Mouse (Mus musculus) thymus, adult 18-20 months (tissue): Measurements from ENCODE around the gene 4930539E08Rik.
A peak's percentile ranks its signal among the peaks of the same experiment; 100 is the strongest.

Source experiments
- DNase-seq, 2 experiments: peaks; one replicate each; pipeline ENCODE4 v3.0.0; 2022; ENCODE audit warnings: mixed read lengths in 2 of 2

Gene 4930539E08Rik

DNA sequence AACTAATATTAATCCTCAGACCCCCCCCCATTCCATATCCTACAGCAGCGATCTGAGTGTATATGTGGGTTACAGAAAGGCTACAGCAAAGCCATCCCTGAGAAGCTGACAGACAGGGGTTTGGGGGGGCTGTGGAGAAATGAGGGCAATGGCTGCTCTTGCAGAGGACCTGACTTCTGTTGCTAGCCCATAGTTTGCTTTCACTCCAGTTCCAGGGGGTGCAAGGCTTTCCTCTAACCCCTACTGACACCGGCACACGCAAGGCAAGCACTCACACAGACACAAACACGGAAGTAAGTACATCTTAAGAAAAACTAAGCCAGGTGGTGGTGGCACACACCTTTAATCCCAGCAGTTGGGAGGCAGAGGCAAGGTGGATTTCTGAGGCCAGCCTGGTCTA is 14.2 kb upstream of the 4930539E08Rik start:
- no peak for DNase-seq

DNA sequence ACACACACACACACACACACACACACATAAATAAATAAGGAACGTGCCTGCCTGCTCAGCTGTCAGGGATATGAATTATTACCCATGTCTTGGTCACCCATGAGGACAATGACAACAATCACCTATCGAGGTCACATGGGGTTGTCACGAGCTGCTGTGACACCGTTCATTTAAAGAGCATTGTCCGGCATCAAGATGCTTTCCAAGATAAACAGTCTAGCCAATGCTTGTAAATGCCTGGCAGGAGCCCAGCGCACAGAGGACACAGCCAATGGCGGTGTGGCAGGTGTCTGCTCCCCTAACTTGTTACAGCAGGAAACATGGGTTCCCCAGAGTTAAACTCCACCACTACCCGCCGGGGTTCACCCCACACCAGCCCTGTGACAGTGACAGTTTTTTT is 12.9 kb upstream of the 4930539E08Rik start:
- DNase-seq, result no peak

DNA sequence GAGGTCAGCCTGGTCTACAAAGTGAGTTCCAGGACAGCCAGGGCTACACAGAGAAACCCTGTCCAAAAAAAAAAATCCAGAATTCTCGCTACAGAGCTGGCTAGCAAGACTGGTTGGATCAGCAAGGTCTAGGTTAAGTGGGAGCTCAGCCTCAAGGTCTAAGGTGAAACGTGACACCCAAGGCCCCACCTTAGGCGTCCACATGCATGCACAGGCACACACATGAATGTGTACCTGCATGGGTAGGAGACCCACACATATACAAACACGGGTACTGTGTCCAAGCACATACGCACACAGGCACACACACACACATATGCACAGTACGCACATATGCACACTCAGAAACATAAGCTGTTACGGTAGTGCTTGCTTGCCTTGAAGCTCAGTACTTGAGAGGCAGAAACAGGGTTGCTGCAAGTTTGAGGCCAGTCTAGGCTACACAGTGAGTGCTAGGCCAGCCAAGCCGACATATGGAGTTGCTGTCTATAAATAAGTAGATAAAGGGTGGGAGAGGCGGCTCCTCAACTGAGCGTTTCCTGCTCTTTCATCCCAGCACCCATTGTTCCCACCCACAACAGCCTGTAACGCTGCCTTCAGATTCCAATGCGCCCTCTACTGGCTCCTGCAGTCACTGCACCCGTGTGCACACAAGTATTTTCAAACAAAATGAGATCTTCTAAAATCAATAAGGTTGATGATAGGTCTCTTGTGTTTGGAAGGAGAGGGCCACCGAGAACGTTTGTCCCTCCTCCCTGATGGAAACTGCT is 11.9 kb upstream of the 4930539E08Rik start:
- peak; percentile 24 to 32 for DNase-seq

DNA sequence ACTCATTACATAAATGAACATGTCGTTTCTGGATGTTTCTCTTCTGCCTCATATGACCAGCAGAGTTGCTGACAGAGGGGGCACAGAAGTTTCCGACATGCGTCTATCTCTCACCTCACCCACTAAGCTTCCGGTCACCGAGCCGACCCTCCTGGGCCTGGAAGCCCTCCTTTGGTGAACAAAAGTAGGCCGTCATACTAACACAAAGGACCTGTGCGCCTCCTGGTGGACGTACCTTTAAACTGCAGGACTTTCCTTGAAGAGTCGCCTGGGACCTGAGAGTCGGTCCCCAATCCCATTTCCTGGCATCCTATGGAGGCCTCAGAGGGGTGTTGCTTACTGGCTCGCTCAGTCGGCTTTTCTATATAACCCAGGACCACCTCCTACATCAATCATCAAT is 11.3 kb upstream of the 4930539E08Rik start:
- DNase-seq, result peak; percentile 36 to 63

DNA sequence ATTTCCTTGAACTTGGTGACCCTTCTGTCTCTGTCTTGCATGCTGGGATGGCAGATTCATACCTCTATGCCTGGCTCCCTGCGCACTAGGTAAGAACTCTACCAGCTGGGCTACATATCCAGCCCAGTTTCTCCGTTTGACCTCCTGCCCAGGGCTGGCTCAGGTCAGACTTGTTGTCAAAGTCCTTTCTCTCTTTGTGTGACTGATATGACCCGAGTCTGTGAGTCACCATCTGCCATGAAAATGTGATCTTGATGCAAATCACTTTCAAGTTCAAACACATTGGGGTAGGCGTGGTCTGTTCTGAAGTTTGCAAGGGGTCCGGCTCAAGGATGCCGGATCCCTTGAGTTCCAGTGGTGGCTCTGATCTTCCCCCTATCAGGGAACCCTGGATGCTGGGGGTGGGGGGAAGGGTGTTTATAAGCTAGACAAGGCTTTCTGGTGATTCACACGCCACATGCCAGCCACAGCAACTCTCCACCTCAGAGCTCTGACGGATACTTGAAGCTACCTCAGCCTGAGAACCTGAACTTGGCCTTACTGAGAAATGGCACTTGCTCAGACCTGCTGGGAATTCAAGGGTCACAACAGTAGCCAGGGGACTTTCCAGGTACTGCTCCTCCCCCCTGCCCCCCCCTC is 10.0 kb upstream of the 4930539E08Rik start:
- DNase-seq, result no peak

DNA sequence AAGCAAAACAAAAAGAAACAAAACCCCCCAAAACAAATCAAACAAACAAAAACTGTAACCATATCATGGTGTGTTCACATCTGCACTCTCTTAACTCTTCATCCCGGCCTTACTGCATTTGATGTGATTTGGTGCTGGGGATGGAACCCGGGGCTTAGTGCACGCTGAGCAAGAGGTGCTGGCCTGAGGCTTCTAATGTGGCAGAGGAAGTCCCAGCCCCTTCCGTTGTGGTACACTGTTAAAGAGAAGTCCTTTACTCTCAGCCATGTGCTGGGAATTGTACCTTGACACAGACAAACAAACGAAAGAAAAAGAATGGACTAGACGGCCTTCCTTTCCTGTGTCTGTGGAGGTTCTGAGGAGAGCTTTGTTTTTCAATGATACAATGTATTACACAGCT is 7.0 kb upstream of the 4930539E08Rik start:
- no peak for DNase-seq

DNA sequence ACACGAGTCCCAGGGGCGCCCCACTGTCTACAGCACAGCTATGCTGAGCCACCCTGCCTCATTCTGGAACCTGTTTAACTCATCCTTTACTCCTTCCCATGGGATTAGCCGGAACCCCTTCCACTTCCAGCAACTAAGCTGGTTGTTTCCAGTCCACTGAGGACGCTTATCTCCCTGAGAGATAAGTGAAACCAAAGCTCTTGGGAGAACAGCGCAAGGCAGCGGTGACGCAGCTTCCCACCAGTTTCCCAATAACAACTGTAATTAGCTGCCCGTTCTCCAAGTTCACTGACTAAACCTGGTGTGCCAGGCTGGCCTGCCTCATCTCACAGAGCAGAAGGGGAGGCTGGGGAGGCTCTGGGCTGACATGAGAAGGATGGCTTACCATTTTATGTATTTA is 6.0 kb upstream of the 4930539E08Rik start:
- no peak for DNase-seq

DNA sequence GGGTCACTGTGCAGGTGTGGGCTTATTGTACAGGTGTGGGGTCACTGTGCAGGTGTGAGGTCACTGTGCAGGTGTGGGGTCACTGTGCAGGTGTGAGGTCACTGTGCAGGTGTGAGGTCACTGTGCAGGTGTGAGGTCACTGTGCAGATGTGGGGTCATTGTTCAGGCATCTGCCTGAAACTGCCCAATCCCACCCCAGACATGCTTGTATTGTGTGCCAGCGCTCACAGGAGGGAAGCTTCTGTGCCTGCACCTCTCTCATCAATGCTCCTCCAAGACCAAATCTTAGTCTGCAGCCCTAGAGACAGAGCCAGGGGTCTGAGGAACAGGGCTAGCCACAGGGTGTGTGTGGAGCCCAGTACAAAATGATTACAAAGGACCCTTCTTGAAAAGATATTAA is 1.4 kb upstream of the 4930539E08Rik start:
- no peak for DNase-seq

DNA sequence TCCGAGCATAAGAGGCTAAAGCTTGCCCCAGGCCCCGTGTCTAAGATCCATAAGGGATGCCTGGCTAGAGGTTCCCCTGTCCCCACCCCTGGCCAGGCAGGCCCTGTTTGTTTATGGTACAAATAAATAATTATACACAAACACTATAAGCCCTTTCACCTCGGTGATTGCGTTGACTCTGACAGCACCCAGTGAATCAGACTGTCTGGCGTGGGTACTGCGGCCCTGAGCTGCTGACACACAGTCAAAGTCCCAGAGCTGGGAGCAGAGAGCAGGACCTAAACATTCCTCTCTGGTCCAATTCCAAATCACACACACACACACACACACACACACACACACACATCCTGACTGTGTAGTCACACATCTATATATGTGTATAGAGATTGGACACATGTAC is 1.2 kb downstream of the 4930539E08Rik start:
- no peak for DNase-seq

DNA sequence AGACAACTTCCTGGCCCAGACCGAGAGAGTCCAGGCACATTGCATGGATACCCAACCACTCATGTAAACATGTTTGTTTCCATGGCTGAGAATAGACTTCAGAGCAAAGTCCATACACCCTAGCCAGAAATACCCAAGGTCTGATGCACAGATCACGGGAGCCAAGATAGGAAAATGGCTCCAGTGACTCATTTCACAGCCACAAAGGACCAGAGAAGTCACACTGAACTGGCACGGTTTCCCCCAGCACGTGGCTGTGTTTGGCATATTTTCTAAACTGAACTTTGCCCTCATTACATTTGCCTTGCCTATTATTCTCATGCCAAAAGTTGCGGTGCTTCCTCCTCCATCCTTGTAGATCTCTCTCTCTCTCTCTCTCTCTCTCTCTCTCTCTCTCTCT is 1.9 kb downstream of the 4930539E08Rik start:
- no peak for DNase-seq

DNA sequence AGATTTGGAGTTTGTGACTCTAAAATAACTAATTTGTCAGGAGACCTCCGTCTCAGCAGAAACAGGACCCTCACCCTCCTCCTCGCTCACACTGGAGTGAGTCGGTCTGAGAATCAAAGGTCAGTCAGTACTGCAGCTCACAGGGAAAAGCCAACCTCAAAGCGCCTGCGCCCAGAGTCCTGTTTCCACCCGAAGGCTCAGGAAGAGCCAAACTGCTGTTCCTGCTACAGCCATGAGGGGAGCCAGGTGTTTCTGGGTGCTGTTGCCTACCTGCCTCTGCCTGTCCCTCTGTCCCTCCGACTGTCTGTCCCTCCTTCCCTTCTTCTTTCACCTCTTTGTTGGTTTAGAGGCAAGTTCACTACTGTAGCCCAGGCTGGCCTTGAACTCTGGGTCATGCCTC is 5.0 kb downstream of the 4930539E08Rik start:
- DNase-seq, result no peak

DNA sequence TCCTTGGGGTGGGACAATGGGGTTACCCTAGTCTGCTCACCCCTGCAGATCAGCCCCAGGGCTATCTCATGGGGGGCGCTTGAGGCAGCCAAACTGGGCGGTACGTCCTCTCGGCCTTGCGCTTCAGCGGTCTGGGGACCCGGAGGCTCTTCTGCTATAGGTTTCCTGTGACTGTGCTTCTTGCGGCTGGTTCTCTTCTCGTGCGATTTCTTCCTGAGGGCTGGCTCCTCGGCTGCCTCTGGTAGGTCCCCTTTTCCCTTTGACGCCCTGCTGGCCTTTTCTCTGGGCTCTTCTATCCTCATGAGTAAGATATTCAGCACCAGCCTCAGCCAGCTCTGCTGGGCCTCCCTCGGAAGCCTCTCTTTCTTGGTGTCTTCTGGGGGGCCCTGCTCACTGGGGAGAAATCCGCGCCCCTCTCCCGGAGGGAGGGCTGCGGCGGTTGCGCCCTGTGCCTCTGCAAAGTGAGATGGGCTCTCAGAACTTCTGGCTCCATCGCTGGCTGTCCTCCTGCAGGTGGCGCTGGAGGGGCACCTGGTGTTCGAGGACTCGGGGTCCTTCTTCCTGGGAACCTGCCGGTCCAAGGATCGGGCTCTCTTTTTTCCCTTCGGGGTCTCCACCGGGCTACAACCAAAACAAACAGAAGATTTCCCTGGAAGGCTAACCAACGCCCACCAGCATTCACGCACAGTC is 5.7 kb downstream of the 4930539E08Rik start:
- DNase-seq, result peak; percentile 29 to 43

DNA sequence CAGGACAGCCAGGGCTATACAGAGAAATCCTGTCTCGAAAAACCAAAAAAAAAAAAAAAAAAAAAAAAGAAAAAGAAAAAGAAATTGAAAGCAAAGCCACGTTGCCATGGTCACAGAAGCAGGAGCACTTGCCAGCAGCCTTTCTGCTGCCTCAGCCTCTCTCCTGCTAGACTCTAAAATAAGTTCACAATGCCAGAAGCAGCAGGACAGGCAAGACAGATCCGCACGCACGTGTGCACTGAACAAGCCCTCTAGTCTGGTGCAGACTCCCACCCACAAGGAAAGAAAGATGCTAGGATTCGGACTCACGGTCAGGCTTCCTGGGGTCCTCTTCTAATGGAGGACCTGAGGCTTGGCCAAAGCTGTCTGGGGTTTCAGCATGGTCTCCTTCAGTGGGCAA is 7.2 kb downstream of the 4930539E08Rik start:
- DNase-seq, result no peak

DNA sequence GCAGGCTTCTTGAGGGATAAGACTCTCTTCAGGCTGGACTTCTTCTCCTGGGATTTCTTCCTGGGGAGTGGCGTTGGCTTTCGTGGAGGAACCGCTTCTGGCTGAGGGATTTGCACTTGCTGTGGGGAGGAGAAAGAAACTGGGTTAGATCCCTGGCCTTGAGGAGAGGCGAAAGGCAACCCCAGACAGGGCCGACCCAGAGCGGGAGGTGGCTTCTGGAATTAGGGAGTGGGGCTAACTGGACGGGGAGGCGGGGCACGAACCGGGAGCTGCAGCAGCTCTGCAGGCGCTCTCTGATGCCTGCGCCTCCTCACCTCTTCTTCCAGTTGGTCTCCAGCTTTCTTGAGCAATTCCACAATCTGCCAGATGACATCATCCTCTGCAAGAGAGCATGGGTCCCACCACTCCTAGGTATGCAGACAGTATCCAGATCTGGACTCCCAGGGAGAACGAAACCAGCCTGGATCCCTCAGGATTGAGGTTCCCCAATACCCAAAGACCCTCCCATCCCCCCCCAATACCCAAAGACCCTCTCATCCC is 9.7 kb downstream of the 4930539E08Rik start:
- DNase-seq, result no peak

DNA sequence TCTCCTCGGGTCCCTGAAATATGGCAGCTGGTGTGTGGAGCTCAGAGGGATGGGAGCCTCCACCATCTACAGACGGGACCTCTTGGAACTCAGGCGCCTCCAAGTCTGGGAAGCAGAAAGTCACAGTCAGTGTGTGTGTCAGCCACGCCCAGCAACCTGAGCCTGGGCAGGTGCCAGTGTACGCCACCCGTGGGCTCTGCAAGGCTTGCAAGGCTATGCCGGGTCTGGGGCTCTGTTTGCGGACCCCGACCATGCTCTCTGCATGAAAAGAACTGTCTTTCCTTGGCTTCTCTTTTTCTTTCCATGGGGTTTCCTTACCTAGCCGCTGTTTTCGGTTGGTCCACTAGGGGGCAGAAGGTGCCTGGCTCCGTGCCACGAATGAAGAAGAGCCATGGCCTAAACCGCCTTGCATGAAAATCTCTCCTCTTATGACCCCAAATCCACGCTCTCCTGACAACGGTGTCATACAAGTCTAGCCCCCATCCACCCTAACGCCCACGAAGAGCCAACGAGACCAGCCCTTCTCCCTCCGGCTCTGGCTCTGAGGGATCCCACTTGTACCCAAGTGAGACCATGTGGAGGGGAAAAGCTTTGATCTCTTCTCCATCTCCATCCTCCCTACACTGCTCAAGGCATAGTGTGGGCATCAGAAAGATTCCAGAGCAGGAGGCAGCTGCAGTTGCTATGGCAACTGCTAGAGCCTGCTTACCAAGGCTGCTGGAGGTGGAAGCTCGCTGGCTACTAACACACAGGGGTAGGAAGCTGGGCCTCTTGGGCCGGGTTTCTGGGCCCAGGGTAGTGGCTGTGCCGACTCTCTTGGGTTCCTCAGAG is 10.4 kb downstream of the 4930539E08Rik start:
- no peak for DNase-seq

DNA sequence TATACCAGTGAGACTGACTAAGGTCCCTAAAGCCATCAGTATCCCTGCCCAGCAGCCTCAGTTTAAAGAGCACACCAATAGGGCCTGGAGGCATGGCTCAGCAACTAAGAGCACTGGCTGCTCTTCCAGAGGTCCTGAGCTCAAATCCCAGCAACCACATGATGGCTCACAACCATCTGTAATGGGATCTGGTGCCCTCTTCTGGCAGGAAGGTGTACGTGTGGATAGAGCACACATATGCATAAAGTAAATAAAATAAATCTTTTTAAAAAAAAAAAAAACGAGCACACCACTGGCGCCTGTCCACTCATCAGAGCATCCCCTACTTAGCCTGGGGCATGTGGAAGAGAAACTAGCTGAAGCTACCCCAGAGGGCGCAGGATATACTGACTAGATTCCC is 13.6 kb downstream of the 4930539E08Rik start:
- no peak for DNase-seq

DNA sequence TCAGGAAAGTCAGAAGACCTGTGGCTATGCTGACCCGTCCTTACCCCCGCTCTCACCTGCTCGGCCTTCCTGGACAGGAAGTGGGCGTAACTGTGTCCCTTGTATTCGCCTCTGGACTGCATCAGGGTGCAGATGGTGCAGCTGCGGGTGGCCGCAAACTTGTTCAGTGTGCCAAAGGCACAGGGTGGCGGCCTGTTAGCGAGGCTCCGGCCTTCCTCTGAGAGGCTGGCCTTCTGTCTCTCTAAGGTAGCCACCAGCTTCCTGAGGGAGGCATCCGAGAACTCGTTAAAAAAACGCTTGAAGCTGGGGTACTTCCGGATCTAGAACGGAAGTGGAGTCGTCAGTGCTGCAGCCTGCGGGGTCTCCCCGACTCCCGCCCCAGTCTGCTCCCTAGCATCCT is 15.7 kb downstream of the 4930539E08Rik start:
- DNase-seq, result no peak

DNA sequence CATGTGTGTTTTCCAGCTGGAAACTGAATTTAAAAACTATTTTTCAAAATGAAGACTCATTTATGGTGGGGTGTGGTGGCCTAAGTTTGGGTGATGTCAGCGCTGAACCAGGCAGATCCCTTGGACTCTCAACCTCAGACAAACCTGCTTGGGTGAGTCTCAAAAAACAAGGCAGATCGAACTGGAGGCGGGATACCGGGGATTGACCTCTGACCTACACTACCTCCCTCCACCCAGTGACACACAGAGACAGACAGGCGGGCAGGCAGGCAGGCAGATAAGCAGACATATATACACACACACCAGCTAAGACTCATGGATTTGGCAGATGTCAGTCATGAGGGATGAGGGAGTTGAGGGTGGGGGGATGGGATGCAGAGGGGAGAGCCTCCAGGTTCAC is 16.9 kb downstream of the 4930539E08Rik start:
- DNase-seq, result no peak

DNA sequence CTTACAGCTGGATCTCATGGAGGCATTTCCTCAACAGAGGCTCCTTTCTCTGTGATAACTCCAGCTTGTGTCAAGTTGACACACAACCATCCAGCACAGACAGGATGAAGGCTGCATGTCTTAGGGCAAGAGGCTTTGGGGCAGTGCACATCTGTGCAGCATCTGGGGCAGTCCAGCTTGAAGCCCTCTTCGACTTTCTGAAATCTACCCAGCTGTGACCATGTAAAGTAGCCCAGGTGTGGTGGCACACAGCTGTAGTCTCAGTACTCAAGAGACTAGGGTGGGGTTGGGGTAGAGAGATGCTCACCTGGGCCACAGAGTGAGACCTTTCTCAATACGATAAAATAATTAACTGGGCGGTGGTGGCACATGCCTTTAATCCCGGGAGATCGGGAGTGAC is 17.3 kb downstream of the 4930539E08Rik start:
- no peak for DNase-seq

DNA sequence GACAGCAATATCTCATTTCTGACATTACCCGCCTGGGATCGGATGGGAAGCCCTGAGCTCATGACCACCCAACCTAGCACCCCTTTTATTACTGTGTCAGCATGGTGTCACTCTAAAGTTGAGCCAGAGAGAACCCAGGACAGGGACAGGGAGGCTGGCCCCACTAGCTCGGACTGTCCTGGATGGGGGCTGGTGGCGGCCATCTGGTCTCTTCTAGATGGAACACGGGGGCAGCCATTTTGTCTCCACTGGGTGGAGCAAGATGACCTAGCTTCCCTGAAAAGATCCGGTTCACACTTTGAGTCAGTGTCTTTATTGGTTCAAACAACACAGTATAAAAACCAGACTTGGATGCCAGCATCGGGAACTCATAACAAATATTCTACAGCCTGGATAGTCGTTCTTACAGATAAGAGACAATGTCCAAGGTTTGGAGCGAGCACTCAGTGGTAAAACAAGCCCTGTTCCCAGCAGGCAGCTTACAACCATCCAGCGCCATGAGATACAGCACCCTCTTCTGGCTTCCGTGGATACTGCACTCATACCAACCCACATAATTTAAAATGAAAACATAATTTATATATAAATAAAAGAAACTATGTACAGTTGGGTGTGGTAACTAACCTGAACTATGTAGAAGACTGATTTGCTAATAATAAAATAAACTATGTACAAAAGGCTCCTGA is 18.9 kb downstream of the 4930539E08Rik start:
- no peak for DNase-seq

DNA sequence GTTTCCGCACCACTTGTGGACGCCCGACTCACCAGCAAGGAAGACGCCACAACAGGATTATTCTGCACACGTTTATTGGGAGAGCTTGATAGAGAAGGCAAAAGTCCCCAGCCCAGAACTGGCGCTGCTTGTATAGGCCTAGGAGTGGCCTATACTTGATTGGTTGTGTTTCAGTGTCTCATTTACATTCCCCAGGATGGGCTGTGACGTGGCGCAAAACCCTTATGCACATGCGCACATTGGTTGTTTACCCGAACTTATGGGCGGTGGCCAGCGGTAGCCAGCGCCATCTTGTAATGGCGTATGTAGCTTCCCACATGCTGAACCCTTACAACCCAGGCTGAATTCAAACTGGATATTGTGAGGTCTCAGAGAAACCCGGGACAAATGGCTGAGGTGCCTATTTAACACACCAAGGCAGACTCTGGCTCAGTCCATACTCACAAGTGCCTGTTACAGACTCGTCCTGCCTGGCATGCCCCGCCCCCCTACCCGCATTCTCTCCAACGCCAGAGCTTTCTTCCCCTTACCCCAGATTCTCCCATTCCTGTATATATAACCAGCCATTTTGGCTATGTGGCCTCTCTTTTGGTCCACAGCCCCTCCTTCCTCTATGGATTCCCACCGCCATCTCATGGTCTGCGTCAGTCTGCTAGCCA is 19.8 kb downstream of the 4930539E08Rik start:
- no peak for DNase-seq
